Mouse (Mus musculus): ENCODE results near the gene Fam20b.

Gene Fam20b

DNA sequence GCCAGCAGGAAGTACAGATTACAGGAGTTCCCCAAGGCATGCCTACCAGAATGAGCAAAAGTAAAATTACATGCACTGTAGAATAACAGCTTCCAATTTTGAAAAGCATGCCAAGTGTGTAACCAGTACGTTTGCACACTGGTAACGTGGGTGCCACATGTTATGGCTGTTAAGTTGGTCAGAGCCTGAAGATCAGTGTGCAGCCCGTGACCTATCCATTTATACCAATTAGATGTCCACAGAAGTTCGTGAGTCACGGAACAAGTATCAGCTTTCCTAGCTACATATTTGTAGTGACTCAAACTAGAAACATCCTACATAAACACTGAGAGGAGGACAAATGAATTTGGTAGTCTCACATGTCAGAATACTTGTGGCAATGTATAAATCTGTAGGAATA lies 79.4 kb downstream of the Fam20b start:
- no peak for DNase-seq (ENCODE audit: low spot score in 2 of 2)

DNA sequence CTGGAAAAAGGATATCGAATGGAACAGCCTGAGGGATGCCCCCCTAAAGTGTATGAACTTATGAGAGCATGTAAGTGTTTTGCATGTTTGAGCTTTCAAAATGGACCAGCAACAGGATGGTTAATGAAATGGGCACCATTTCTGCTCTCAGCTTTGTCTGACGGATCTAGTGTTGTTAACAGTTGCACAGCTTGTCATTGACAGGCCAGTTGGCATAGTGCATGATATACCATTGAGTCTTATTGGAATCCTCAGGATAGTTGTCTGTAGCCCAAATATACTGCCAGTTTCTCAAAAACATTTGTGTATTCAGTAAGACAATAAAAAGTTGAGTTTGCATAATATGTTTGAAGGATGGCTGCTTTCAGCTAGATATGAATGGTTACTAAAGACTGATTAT lies 83.7 kb downstream of the Fam20b start:
- DNase-seq (ENCODE audit: low spot score in 2 of 2): no peak

DNA sequence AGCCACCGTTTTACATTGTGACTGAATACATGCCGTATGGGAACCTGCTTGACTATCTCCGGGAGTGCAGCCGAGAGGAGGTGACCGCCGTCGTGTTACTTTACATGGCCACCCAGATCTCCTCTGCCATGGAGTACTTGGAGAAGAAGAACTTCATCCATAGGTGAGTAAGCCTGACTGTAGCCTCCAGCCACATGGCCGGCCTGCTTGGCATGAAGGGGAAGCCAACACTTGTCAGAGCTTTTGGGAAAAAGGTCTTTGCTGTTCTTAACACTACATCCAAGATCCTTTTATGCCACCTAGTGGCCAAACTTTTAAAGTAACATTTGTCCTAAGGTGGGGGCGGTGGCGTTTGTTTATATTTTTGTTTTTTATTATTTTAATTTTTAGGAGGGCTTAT lies 85.8 kb downstream of the Fam20b start:
- DNase-seq (ENCODE audit: low spot score in 2 of 2): no peak

DNA sequence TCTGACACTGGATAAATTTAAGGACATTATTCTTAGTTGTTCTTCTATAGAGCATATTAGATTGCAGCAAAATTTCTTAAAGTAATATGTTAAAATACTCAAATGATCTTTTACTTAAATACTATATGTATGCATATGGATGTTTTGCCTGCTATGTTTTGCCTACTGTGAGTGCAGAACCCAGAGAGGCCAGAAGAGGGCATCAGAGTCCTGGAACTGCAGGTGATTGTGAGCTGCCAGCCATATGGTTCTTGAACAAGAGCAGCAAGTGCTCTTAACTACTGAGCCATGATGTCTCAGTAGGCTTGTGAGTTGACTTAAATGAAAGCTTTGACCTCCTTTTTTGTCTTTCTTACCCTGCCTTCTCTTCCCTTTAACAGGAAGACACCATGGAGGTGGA lies 87.9 kb downstream of the Fam20b start:
- no peak for DNase-seq (ENCODE audit: low spot score in 2 of 2)

DNA sequence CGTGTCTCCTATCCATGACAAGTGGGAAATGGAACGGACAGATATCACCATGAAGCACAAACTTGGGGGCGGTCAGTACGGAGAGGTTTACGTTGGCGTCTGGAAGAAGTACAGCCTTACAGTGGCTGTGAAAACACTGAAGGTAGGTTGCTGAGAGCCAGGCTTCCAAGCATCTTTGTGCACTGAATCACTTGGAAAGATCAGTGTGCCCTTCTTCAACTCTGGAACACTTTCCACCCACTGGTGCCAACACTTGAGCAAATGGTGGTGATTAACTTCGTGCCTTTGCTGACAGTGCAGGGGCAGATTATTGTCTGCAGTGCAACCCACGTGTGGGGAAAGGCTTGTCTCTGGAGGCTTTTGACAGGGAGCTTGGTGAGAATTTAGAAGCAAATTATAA lies 88.9 kb downstream of the Fam20b start:
- DNase-seq (ENCODE audit: low spot score in 2 of 2): no peak
